ENCODE assay signal across 13 mouse cellular contexts in the genomic region with DNA sequence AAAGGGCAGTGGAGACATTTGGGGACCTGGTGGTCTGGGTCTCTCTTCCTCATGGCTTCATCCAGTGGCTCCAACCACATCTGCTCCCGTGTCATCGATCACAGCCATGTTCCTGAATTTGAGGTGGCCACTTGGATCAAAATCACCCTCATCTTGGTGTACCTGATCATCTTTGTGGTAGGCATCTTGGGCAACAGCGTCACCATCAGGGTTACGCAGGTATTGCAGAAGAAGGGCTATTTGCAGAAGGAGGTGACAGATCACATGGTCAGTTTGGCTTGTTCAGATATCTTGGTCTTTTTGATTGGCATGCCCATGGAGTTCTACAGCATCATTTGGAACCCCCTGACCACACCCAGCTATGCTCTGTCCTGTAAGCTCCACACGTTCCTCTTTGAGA. TPM values are rescaled to one million over a fixed set of nuclear protein-coding genes. Genes with fewer than 3 reads are reported as not detected.
DNase-seq lines count a peak whose midpoint lies in the region; ATAC-seq and TF ChIP-seq lines count a peak whose summit lies in the region.
"Had no signal": no experiment of that assay in that cellular context is flagged by ENCODE, and none has a peak within 500 bp of the region (broad histone marks: within the 10 kb centered on the region; RNA-seq: fewer than 3 reads in every experiment).

No protein-coding gene starts in this region.

- no peak overlapping the region for H3K9ac ChIP-seq in heart, adult 2 months (ENCODE audit: low read depth, low read length)
- no peak overlapping the region for H3K9ac ChIP-seq in liver, embryonic 13.5 days
- H3K9ac ChIP-seq: forebrain, embryonic 12.5 days; hindbrain, embryonic 14.5 days; limb, embryonic 13.5 days had no signal

- intact Hi-C loops in heart, adult 2 months (cut with DNase I): loop anchor here (10.0 kb wide), 1 partner anchor 1798 kb away; no protein-coding TSS in a partner anchor
- intact Hi-C loops in heart, postnatal 14 days (cut with DNase I): no loop called here
- intact Hi-C loops in gastrocnemius, adult 2 months (cut with DNase I): no loop called here

- no peak overlapping the region for H3K27ac ChIP-seq in heart, adult 2 months
- H3K27ac ChIP-seq in liver, embryonic 13.5 days: peak overlapping the region; percentile 58; the same call in 1 of the 2 replicates
- H3K27ac ChIP-seq in small intestine, adult 2 months (ENCODE audit: insufficient read depth, low read depth, low read length): peak overlapping the region; percentile 91
- H3K27ac ChIP-seq in gastrocnemius, adult 2 months: no peak overlapping the region
- H3K27ac ChIP-seq: forebrain, embryonic 12.5 days; hindbrain, embryonic 14.5 days; limb, embryonic 13.5 days had no signal

- no peaks in the 10 kb centered on the region for H3K27me3 ChIP-seq in heart, adult 2 months (ENCODE audit: control insufficient read depth, insufficient read depth, low read length)
- peaks cover 19% of the 10 kb centered on the region for H3K27me3 ChIP-seq in E14TG2a.4 (ENCODE audit: insufficient read depth, low read length)
- no peaks in the 10 kb centered on the region for H3K27me3 ChIP-seq in liver, embryonic 13.5 days
- no peaks in the 10 kb centered on the region for H3K27me3 ChIP-seq in small intestine, adult 2 months (ENCODE audit: control insufficient read depth, insufficient read depth, low read length)
- H3K27me3 ChIP-seq: forebrain, embryonic 12.5 days had no signal

- no peaks in the 10 kb centered on the region for H3K36me3 ChIP-seq in heart, adult 2 months (ENCODE audit: control insufficient read depth, insufficient read depth, low read length)
- no peaks in the 10 kb centered on the region for H3K36me3 ChIP-seq in E14TG2a.4 (ENCODE audit: insufficient read depth, low read length)
- H3K36me3 ChIP-seq in liver, embryonic 13.5 days: no peaks in the 10 kb centered on the region
- H3K36me3 ChIP-seq in small intestine, adult 2 months (ENCODE audit: control insufficient read depth, insufficient read depth, low read length): no peaks in the 10 kb centered on the region
- H3K36me3 ChIP-seq: forebrain, embryonic 12.5 days; limb, embryonic 13.5 days had no signal

- no peak overlapping the region for H3K4me3 ChIP-seq in heart, adult 2 months
- H3K4me3 ChIP-seq in E14TG2a.4 (replicated peaks; ENCODE audit: low read length): peak overlapping the region; percentile 64
- peak overlapping the region; percentile 49 for H3K4me3 ChIP-seq in liver, embryonic 13.5 days (replicated peaks)
- H3K4me3 ChIP-seq in small intestine, adult 2 months (ENCODE audit: low read depth, low read length): peak overlapping the region; percentile 72
- H3K4me3 ChIP-seq in gastrocnemius, adult 2 months: no peak overlapping the region
- H3K4me3 ChIP-seq: forebrain, embryonic 12.5 days; limb, embryonic 13.5 days had no signal

- 81% methylated on average over 5 of the region's 5 CpGs for WGBS in heart, adult 2 months
- WGBS in liver, embryonic 13.5 days (ENCODE audit: insufficient replicate concordance): 59% methylated on average over 5 of the region's 5 CpGs
- WGBS in small intestine, adult 2 months: 27% methylated on average over 5 of the region's 5 CpGs

- no peak for TF ChIP-seq POLR2A in heart, adult 2 months (IDR thresholded peaks at IDR 0.05; ENCODE audit: insufficient read depth, low read depth, low read length)
- no peak for TF ChIP-seq POLR2A in small intestine, adult 2 months (IDR thresholded peaks at IDR 0.05; ENCODE audit: low read depth, low read length)

- no peaks in the 10 kb centered on the region for H3K4me1 ChIP-seq in heart, adult 2 months (ENCODE audit: control insufficient read depth, insufficient read depth, low read length)
- H3K4me1 ChIP-seq in E14TG2a.4 (replicated peaks; ENCODE audit: low read depth, low read length): peaks cover 17% of the 10 kb centered on the region
- H3K4me1 ChIP-seq in liver, embryonic 13.5 days (replicated peaks): peaks cover 11% of the 10 kb centered on the region
- peaks cover 18% of the 10 kb centered on the region; the same call in 1 of the 2 replicates for H3K4me1 ChIP-seq in small intestine, adult 2 months (ENCODE audit: control insufficient read depth, insufficient read depth, insufficient read length, low read length)
- H3K4me1 ChIP-seq: forebrain, embryonic 12.5 days had no signal

- ATAC-seq in liver, embryonic 13.5 days (ENCODE audit: low read depth): no peak
- no peak for ATAC-seq in cerebellum, adult (ENCODE audit: insufficient number of reproducible peaks, low FRiP score, low TSS enrichment)

- DNase-seq in heart, adult 2 months: no peak
- no peak for DNase-seq in heart, postnatal 14 days
- DNase-seq in liver, embryonic 13.5 days: no peak
- no peak for DNase-seq in gastrocnemius, adult 2 months
- DNase-seq in left cerebral cortex, adult 11 months (ENCODE audit: low spot score): no peak
- DNase-seq: cerebellum, adult 9-10 months; right cerebral cortex, postnatal 25 days had no signal

- TF ChIP-seq CTCF in heart, adult 2 months (IDR thresholded peaks at IDR 0.05): peak; percentile 23; the same call in 1 of the 2 replicates
- TF ChIP-seq CTCF in E14TG2a.4 (conservative IDR thresholded peaks at IDR 0.05; ENCODE audit: low read length): peak; percentile 33; the same call in 1 of the 2 replicates
- TF ChIP-seq CTCF in small intestine, adult 2 months (IDR thresholded peaks at IDR 0.05; ENCODE audit: extremely low read depth, insufficient read length, insufficient replicate concordance, low read depth, low read length): peak; percentile 54; the same call in 1 of the 2 replicates
- no peak for TF ChIP-seq CTCF in gastrocnemius, adult 2 months (IDR thresholded peaks at IDR 0.05)

- H3K4me2 ChIP-seq in liver, embryonic 13.5 days: peak overlapping the region; percentile 52
- H3K4me2 ChIP-seq: forebrain, embryonic 12.5 days; hindbrain, embryonic 14.5 days had no signal

- H3K79me2 ChIP-seq in heart, adult 2 months (replicated peaks; ENCODE audit: control insufficient read depth, insufficient read depth, low read length): no peaks in the 10 kb centered on the region

- TF ChIP-seq EP300 in heart, adult 2 months (IDR thresholded peaks at IDR 0.05; ENCODE audit: insufficient read depth, low read depth, low read length): no peak

- H3K9me3 ChIP-seq in E14TG2a.4 (ENCODE audit: low read length): no peaks in the 10 kb centered on the region
- no peaks in the 10 kb centered on the region for H3K9me3 ChIP-seq in liver, embryonic 13.5 days (replicated peaks)
- H3K9me3 ChIP-seq: forebrain, embryonic 12.5 days; limb, embryonic 13.5 days had no signal

RNA-seq across cellular contexts. Expression of a gene that starts 0.5 kb away (rescaled TPM):
- under 1 TPM; 0.18 to 0.47 TPM for total RNA-seq in heart, adult 2 months (2021)
- 1.3 and 1.4 TPM in 2 replicates for polyA plus RNA-seq in heart, adult 2 months (2012; rRNA removed)
- 1 to 10 TPM in 1 of 2 experiments, under 1 TPM in 1; 0.46 to 1.1 TPM for total RNA-seq in heart, postnatal 14 days (2021)
- polyA plus RNA-seq in liver, embryonic 13.5 days (2015; fragmentation: Nextera tagmentation; extraction: Ambion mirVana): 3.3 and 3.7 TPM in 2 replicates
- 10.6 and 45.4 TPM in 2 replicates for polyA plus RNA-seq in small intestine, adult 2 months (2012; rRNA removed)
- total RNA-seq in gastrocnemius, adult 2 months (2021): not detected
- polyA plus RNA-seq: forebrain, embryonic 12.5 days; hindbrain, embryonic 14.5 days; limb, embryonic 13.5 days had no signal

Comparison
In these comparisons a context has a peak if more than half of its experiments do, and no peak if none do; other contexts are left out.
1. H3K27ac ChIP-seq: peak in liver, embryonic 13.5 days (single experiment) and small intestine, adult 2 months (single experiment); none in heart, adult 2 months (single experiment) and gastrocnemius, adult 2 months (single experiment).
2. H3K4me3 ChIP-seq: peak in E14TG2a.4 (single experiment), liver, embryonic 13.5 days (single experiment) and small intestine, adult 2 months (single experiment); none in heart, adult 2 months (single experiment) and gastrocnemius, adult 2 months (single experiment).